Mouse (Mus musculus) frontal cortex, postnatal 36 days (tissue): ENCODE measurements around the gene Greb1.
A peak's percentile ranks its signal among the peaks of the same experiment; 100 is the strongest.

Experiments
- DNase-seq, 2 experiments: peaks; one replicate each; pipeline ENCODE4 v3.0.0; 2022; ENCODE audit warnings: low spot score in 2 of 2

Greb1 gene

GRCm38 (mm10) chr12:16805511-16805910 lies 4.8 kb upstream of the Greb1 start:
- peak; percentile 78 to 89 for DNase-seq

DNA sequence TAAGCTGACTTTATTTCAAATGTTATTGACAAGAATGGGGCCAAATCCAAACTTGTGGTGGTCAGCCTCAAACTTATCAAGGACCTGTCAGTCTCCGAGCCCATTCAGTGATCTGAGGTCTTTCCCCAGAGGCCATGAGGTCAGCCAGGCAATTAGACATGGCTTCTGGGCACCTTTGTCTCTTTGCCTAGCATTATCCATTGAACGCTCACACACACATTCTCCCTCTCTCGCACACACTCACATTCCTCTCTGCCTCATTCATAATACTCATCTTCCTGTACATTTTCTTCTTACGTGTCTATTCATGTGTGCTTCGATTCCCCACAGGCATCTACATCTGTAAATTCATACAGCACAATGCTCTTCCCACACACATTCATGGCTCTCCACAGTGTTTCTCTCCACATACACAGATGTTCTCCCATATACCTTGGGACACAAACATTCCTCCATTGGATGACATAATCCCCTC lies 3.3 kb upstream of the Greb1 start:
- no peak for DNase-seq

- no peak for DNase-seq
These were observed 2.7 kb upstream of the Greb1 start for GRCm38 (mm10) chr12:16803237-16803955.

DNA sequence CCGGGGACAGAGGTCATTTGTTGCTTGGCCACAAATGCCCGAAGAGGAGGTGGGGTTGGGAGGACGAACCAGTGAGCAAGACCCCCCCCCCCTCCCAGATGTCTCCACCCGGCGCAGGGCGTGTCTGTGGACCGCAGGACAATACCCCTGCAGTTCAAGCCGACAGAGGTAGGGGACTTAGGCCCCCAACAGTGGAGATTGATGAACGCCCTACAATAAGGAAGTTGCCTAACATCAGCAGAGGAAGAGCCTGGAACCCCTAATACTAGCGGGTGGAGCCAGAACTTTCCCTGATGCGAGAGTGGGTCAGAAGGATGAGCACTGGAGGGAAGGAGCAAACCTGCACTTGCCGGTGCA lies 251 bp upstream of the Greb1 start:
- no peak for DNase-seq

DNA sequence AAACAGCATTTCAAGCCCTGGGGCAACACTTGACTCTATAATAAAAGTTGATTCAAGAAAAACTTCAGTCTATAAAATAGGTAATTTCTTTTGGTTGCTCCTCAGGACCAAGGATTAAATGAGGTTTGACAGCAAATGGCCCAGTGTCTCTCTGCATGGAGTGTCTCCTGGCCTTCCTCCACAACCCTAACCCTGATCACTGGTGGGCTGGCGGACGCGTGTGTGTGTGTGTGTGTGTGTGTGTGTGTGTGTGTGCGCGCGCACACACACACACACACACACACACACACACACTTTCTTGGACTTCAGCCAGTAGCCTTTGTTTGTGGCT lies 793 bp downstream of the Greb1 start:
- no peak for DNase-seq

DNA sequence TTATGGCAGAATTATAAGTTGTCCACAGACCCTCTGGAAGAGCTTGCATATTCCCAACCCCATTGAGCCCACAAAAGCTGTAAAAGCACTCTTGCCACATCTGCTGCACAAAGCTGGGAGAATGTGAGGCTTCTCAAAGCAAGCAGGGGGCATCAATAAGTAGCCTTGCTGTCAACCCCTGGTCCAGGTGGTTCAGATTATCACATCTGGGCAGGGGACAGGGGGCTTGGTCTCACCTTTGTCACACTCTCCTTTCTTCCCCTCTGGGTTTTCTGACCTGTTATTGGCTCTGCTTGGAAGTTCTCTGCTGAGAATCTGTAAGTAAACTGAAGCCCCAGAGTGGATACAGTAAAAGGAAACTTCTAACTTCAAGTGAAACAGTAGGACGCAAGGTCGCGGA lies 1.8 kb downstream of the Greb1 start:
- no peak for DNase-seq

DNA sequence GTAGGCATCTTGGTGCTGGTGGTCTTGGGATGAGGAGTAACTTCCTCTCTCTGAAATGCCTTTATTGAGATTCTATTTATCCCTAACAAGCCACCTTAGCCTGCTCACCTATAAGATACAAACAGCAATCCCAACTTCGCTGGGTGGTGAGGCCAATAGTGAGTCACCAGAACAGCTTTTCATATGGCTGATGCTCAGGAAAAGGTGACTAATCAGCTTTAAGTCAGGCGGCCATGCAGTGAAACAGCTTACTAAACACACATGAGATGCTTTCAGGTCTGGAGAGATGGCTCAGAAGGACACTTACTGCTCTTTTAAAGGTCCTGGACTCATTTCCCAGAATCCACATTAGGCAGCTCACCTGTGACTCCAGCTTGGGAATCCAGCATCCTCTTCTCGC lies 4.9 kb downstream of the Greb1 start:
- no peak for DNase-seq

DNA sequence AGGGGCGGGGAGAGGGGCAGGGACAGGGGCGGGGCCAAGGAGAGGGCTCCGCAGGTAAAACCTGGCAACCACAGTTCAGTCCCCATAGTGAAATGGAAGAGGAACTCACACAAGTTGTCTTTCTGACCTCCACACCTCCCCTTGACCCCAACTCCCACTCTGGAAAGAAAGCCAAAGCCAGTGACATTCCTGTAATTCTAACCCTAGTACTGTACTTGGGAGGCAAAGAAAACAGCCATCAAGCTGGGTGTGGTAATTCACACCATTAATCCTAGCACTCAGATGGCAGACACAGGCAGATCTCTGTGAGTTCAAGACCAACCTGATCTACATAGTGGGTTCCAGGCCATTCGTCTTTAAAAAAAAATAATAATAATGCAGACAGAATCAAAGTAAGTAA lies 7.3 kb downstream of the Greb1 start:
- no peak for DNase-seq

GRCm38 (mm10) chr12:16790456-16790855 lies 10.2 kb downstream of the Greb1 start:
- DNase-seq = no peak

GRCm38 (mm10) chr12:16789756-16790155 lies 10.9 kb downstream of the Greb1 start:
- no peak for DNase-seq

DNA sequence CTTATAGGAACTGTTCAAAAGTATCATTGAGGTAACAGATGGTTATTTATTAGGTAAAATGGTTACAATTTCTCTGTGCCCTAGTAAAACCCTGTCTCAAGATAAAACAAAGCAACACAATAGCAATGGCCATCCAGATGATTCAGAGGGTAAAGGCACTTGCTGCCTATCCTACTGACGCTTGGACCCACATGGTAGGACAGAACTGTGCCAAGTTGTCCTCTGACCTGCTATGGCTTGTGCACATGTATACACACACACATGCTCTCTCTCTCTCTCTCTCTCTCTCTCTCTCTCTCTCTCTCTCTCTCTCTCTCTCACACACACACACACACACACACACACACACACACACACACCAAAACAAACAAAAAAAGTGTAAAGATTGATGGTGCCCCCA lies 11.5 kb downstream of the Greb1 start:
- DNase-seq = no peak

DNA sequence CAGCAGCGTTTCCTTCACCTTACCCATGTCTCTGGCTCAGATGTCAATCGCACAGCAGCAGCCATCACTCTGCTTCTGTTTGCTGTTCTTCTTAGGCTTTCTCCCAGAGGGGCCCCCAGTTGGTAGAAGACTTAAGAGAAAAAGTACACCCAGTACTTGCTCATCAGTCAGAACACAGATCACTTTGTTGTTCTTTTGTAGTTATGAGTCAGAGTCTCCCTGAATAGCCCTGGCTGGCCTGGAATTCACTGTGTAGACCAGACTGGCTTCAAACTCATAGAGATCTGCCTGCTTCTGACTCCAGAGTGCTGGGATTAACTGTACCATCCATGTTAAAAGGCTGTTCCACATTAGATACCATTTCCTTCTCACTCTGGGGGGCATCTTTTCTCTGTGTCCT lies 12.1 kb downstream of the Greb1 start:
- DNase-seq = no peak

DNA sequence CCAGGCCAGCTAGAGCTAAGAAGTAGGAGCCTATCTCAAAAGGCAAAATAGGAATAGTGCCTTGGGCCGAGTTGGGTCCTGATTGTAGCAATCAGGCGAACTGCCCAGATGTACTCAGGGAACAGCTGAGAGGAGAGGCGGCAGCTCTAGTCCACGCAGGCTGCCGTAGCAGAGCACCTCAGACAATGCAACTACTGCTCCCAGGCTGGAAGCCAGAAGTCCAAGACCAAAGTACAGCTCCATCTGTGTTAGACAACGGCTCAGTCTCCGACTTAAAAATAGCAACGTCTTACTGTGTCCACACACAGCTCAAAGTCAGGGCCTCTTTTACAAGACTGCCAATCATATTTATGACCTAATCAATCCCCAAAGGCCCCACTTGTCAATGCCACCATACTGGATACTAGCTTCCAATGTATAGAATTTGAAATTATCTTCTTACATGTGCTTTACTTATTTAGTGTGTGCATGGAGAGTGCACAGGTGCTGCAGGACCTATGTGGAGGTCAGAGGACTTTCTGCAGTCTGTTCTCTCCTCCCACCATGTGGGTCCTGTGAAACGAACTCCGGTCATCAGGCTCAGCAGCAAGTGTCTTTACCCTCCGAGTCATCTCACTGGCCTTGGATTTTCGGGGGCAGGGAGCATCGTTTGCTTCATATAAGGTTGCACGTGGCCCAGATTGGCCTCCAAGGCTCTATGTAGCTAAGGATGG lies 19.5 kb downstream of the Greb1 start:
- no peak for DNase-seq

GRCm38 (mm10) chr12:16780320-16780719 lies 20.4 kb downstream of the Greb1 start:
- no peak for DNase-seq

DNA sequence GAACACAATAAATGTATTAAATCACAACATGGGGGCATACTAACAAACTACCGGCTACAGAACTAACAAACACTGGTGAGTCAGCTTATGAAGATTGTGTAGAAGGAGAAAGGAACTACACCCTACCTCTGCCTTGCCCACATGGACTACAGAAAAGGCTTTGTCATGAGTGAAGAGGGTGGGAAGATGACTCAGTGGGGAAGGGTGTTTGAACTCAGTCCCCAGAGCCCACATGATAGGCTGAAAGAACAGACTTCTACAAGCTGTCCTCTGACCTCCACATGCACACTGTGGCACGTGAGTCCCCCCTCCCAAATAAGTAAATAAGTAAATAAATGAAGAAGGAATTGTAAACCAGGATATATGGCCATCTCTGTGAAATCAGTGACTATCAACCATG lies 21.5 kb downstream of the Greb1 start:
- DNase-seq = no peak

- no peak for DNase-seq
These were observed 22.2 kb downstream of the Greb1 start for GRCm38 (mm10) chr12:16778523-16778922.

GRCm38 (mm10) chr12:16775351-16775750 lies 25.3 kb downstream of the Greb1 start:
- DNase-seq = no peak

DNA sequence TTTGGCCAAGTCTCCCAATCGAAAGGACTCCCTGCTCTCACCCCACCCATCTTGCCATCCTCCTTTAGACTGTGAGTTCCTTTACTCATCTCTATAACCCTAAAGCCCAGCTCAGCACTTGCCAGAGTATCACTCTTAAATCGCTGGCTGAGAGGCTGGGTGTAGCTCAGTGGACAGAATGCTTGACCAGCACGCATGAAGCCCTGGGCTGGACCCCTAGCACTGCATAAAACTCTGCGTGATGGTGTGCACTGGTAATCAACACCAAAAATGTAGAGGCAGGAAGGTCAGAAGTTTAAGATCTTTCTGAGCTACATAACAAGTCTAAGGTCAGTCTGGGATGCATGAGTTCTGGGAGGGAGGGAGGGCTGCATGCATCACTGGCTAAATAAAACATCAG lies 26.1 kb downstream of the Greb1 start:
- DNase-seq = no peak

- no peak for DNase-seq
These were observed 31.0 kb downstream of the Greb1 start for GRCm38 (mm10) chr12:16769601-16770165.

DNA sequence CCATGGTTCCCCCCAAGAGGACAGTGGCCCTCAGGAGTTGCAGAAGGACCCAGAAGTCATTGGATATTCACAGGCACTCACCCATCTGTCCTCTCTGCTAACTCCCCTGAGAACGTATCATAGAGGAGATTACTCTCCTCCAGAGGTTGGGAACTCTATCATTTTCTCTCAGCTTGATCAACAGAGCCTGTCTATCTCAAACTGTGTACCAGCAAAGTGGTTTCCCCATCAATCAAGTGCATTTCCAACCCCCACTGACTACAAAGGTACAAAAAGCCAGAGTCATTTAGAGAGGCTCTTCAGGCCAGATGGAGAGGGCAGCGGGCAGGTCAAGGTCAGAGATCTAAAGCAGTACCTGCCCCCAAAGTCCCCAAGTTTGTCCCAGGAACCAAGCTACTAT lies 32.0 kb downstream of the Greb1 start:
- DNase-seq = no peak

GRCm38 (mm10) chr12:16768251-16768650 lies 32.4 kb downstream of the Greb1 start:
- DNase-seq = no peak

GRCm38 (mm10) chr12:16764776-16765445 lies 35.8 kb downstream of the Greb1 start:
- no peak for DNase-seq
